Mouse (Mus musculus) embryo, embryonic 10.5 days (tissue): ENCODE results near the gene Klc1.

Experiments
- DNase-seq: peaks from one replicate; pipeline ENCODE4 v3.0.0-alpha.2; 2015; ENCODE audit warnings: low spot score

The Klc1 gene

GRCm38 (mm10) chr12:111813766-111814617 lies 55.3 kb downstream of the Klc1 start, which contains the start of the genes Xrcc3 and Zfyve21:
TSS of gene Xrcc3 (minus strand) at chr12:111813873.
TSS of gene Zfyve21 (plus strand) at chr12:111814170.
- DNase-seq: peak; percentile 99

DNA sequence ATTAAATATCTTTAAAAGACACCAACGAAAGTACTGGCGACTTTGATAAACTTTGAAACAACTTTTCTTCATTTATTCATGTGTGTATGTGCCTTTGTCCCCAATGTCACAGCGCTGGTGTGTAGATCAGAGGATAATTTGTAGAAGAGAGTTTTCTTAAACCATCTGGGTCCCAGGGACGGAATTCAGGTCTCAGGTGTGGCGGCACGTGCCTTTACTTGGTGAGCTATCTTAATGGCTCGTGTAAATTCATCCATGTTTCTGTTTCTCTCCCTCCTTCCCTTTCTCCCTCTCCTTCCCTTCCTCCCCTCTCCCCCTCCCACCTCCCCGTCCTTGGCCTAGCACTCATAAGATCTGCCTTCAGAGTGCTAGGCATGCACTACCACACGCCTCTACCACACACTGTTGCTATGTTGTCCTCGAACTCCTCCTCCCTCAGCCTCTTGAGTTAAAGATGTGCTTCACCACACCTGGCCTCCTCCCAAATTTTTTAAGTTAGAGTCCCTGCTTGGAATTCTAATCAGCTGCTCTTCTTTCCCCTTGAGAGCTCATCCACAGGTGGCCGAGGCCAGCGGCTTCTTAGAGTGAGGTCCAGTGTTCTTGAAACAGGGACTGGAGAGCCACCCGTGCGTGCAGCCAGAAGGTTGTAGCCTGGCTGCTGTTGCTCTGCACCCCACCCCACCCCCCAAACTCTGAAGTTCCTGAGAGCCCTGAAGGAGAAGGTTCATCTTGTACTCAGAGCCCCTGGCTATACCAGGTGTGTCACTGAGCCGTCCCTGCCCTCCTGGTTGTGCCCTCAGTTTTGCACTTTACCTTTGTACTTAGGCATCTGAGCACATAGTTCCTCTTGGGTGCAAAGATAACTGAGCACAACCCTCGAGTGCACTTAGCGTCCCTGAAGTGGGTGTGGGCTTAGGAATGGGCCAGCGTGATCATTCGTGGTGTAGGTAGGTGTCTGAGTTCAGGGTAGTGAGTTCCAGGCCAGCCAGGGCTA lies 56.4 kb downstream of the Klc1 start:
- peak; percentile 40 for DNase-seq

GRCm38 (mm10) chr12:111816528-111816927 lies 57.9 kb downstream of the Klc1 start:
- DNase-seq: no peak

DNA sequence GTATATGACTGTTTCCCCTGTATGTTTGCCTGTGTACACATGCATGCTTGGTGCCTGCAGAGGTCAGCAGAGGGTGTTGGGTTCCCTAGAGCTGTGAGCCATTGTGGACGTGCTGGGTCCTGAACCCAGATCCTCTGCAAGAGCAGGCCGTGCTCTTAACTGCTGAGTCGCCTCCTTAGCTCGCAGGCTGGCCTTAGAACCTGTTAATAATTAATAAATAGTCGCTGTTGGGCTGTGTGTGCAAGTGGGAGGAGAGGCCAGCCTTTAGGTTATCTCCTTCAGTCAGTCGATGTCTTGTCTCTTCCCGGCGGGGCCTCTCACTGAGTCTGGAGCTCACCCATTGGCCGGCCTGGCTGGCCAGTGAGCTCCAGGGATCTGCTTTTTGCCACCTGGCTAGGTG lies 58.3 kb downstream of the Klc1 start:
- DNase-seq: no peak

GRCm38 (mm10) chr12:111817991-111818390 lies 59.3 kb downstream of the Klc1 start:
- DNase-seq: no peak

GRCm38 (mm10) chr12:111819936-111820335 lies 61.3 kb downstream of the Klc1 start:
- DNase-seq: no peak

GRCm38 (mm10) chr12:111820708-111821107 lies 62.1 kb downstream of the Klc1 start:
- DNase-seq: no peak

DNA sequence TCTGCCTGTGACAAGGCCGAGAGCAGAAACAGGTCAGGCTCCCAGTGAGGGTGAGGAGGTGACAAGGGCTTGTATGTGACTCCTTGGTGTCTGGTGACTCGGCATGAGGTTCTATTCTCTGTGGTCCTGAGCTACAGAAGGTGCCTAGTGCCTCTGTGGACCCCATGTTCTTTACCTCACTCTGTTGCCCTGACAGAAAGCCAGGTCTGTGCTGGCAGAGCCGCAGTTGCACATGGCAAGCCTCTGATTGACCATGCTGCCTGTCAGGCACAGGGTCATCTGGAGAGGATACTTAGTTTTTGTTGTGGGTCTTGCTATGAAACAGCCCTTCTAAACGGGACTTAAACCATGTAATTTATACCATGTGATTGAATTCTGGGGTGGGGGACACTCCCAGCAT lies 63.3 kb downstream of the Klc1 start:
- DNase-seq: no peak

GRCm38 (mm10) chr12:111827556-111827955 lies 68.9 kb downstream of the Klc1 start:
- no peak for DNase-seq

DNA sequence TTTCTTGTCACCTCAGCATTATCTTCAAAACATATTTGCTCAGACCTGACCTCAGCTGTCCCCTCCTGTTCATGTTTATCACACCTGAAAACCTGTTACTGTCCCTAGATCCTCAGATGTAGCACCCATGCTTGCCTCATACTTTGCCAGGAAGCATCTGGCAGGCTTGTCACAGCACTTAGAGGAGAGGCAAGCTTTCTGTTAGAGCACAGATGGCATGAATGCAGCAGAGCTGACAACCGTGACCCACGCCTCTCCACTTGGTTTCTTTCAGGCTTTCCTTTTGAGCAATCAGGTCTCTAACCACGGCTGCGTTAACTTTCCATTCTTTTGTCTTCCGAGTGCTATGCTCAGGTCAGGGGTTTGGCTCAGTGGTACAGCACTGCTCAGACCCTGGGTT lies 70.8 kb downstream of the Klc1 start:
- no peak for DNase-seq

DNA sequence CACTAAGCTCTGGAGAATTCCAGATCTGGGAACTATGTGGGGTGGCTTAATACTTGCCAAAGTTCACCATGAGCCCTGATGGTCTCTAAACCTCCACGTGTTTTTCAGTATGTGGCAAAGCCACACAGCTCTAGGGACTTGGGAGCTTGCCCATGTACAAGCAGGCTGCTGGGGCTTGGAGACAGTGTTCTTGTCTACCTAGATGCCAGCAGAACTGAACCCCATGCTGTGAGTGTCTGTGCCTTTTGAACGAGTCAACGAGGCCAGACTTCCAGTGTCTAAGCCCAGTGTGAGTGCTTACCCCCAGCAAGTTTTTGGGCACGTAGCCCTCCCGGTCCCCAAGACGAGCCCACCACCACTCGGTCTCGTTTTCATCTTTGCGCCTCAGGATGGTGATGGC lies 71.3 kb downstream of the Klc1 start:
- no peak for DNase-seq

DNA sequence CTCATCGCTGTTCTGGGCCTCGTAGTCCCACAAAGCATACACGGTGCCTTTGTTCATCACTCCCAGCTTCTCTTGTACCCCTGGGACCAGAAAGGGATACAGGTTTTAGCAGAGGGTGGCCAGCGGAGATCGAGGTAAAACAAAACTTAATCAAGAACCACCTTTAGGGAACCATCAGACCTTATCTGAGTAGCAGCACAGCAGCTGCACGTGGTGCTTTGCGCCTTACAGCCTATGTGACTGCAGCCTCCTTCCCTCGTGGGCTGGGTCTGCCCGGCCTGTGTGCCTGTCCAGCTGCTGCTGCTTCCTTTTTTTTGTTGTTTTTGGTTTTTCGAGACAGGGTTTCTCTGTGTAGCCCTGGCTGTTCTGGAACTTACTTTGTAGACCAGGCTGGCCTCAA lies 71.7 kb downstream of the Klc1 start:
- DNase-seq: no peak

- DNase-seq: no peak
These were observed 74.0 kb downstream of the Klc1 start for GRCm38 (mm10) chr12:111832643-111833042.

DNA sequence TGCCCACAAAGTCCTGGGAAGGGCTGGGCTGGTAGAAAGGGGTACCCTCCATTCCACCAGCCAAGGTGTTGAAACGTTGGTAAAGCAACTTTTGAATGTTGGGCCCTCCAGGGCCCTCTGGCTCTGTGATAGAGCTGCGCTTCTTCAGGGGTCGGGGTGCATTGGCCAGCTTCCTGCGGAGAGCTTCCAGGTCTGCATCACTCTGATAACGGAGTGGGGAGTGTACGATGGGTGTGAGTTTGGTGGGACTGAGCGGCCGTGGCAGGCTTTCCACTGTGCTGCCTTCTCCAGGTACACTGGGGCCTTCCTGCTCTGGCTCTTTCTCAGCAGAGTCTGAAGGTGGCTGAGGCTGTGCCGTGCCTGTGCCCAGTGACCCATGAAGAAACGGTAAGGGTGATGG lies 74.8 kb downstream of the Klc1 start:
- no peak for DNase-seq

- peak; percentile 16 for DNase-seq
These were observed 84.2 kb downstream of the Klc1 start for GRCm38 (mm10) chr12:111842565-111843433.

GRCm38 (mm10) chr12:111843470-111843869 lies 84.8 kb downstream of the Klc1 start:
- no peak for DNase-seq

GRCm38 (mm10) chr12:111845953-111846352 lies 87.3 kb downstream of the Klc1 start:
- no peak for DNase-seq

DNA sequence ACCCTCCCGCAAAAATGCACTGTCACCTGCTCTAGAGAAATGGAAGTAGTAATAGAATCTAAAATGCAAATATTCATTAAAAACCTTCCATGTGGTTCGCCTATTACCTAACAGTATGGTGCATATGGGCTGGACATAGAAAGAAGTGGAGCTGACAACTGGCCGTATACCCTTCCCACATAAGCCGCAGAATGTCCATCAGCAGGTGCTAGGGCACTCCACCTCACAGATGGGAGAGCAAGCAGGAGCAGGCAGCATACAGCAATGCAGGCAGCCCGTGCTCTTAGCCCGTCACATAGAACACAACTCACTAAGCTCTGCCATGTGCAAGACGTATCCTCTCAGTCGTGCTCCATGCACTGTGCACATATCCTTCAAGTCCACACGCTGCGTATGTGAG lies 88.2 kb downstream of the Klc1 start:
- DNase-seq: no peak

- DNase-seq: peak; percentile 15
These were observed 89.7 kb downstream of the Klc1 start for GRCm38 (mm10) chr12:111848300-111848798.

- DNase-seq: peak; percentile 17
These were observed 92.6 kb downstream of the Klc1 start for GRCm38 (mm10) chr12:111851235-111851634.

- DNase-seq: no peak
These were observed 93.1 kb downstream of the Klc1 start for GRCm38 (mm10) chr12:111851745-111852144.
